Mouse (Mus musculus) embryo, embryonic 11 days (tissue): ENCODE data around the gene Cap2.
A peak's percentile ranks its signal among the peaks of the same experiment; 100 is the strongest.

Source experiments
- DNase-seq: peaks from one replicate; pipeline ENCODE4 v3.0.0-alpha.2; 2015

Cap2 gene

GRCm38 (mm10) chr13:46571961-46572647 is 70.5 kb downstream of the Cap2 start:
- peak; percentile 31 for DNase-seq

- DNase-seq = no peak
These were observed 71.1 kb downstream of the Cap2 start for GRCm38 (mm10) chr13:46572648-46573163.

GRCm38 (mm10) chr13:46574201-46574600 is 72.6 kb downstream of the Cap2 start:
- DNase-seq = no peak

- no peak for DNase-seq
These were observed 73.1 kb downstream of the Cap2 start for GRCm38 (mm10) chr13:46574707-46575106.

- DNase-seq = no peak
These were observed 83.2 kb downstream of the Cap2 start for GRCm38 (mm10) chr13:46584860-46585259.

- no peak for DNase-seq
These were observed 86.2 kb downstream of the Cap2 start for GRCm38 (mm10) chr13:46587717-46588289.

GRCm38 (mm10) chr13:46588606-46589005 is 87.0 kb downstream of the Cap2 start:
- DNase-seq = no peak

GRCm38 (mm10) chr13:46590885-46591284 is 89.2 kb downstream of the Cap2 start:
- DNase-seq = no peak

- DNase-seq = no peak
These were observed 99.0 kb downstream of the Cap2 start for GRCm38 (mm10) chr13:46600694-46601093.

GRCm38 (mm10) chr13:46601386-46601785 is 99.7 kb downstream of the Cap2 start:
- no peak for DNase-seq

- DNase-seq = no peak
These were observed 101.0 kb downstream of the Cap2 start for GRCm38 (mm10) chr13:46602674-46603073.

GRCm38 (mm10) chr13:46611033-46611432 is 109.4 kb downstream of the Cap2 start:
- DNase-seq = no peak

- DNase-seq = no peak
These were observed 112.1 kb downstream of the Cap2 start for GRCm38 (mm10) chr13:46613694-46614272.

GRCm38 (mm10) chr13:46616673-46617362 is 115.2 kb downstream of the Cap2 start:
- DNase-seq = no peak

- peak; percentile 50 for DNase-seq
These were observed 118.0 kb downstream of the Cap2 start for GRCm38 (mm10) chr13:46619633-46620032.

GRCm38 (mm10) chr13:46620964-46621757 is 119.5 kb downstream of the Cap2 start:
- DNase-seq = no peak

GRCm38 (mm10) chr13:46626608-46627007 is 125.0 kb downstream of the Cap2 start:
- no peak for DNase-seq

GRCm38 (mm10) chr13:46627841-46628240 is 126.2 kb downstream of the Cap2 start:
- no peak for DNase-seq

GRCm38 (mm10) chr13:46629391-46629790 is 127.7 kb downstream of the Cap2 start:
- DNase-seq = no peak

GRCm38 (mm10) chr13:46632796-46633195 is 131.1 kb downstream of the Cap2 start:
- DNase-seq = no peak

GRCm38 (mm10) chr13:46633320-46634132 is 131.9 kb downstream of the Cap2 start:
- DNase-seq = peak; percentile 77

- peak; percentile 64 for DNase-seq
These were observed 132.5 kb downstream of the Cap2 start for GRCm38 (mm10) chr13:46634133-46634488.
